Mouse (Mus musculus) hindbrain, embryonic 14.5 days (tissue): ENCODE data around the gene Mphosph9. TPM values are rescaled to one million over a fixed set of nuclear protein-coding genes. Genes with fewer than 3 reads are reported as not detected.
"Not testable (repeated sequence)": the region's sequence is repeated elsewhere in the genome, so short reads cannot be mapped to it uniquely, and the experiment has no call there.

Experiments used
- ATAC-seq: fragments of 200-750 bp; cut with Nextera tagmentation; 2 replicates; pipeline ENCODE4 v1.8.0; 2017; ENCODE audit warnings: moderate number of reproducible peaks, mild to moderate bottlenecking, moderate TSS enrichment, moderate library complexity; ENCODE audit not compliant: low FRiP score
- DNase-seq: peaks from one replicate; pipeline ENCODE4 v3.0.0-alpha.2; 2015; ENCODE audit warnings: low spot score
- H3K27ac ChIP-seq: fragments of 300-500 bp; sonication (generic); 2 replicates; pipeline ENCODE4 v1.5.1; 2014; ENCODE audit warnings: mild to moderate bottlenecking, moderate library complexity
- H3K27me3 ChIP-seq: fragments of 300-500 bp; sonication (generic); 2 replicates; pipeline ENCODE4 v1.6.1; 2014; ENCODE audit warnings: mild to moderate bottlenecking, low read length, mixed read lengths; ENCODE audit not compliant: control insufficient read depth, insufficient read depth
- H3K36me3 ChIP-seq: fragments of 300-500 bp; sonication (generic); replicated peaks from 2 replicates; pipeline ENCODE4 v1.6.1; 2014; ENCODE audit not compliant: control insufficient read depth, insufficient read depth
- H3K4me1 ChIP-seq: fragments of 300-500 bp; sonication (generic); replicated peaks from 2 replicates; pipeline ENCODE4 v1.6.1; 2014; ENCODE audit warnings: antibody characterized with exemption, low read length, mixed read lengths; ENCODE audit not compliant: control insufficient read depth, insufficient read depth
- H3K4me2 ChIP-seq: fragments of 300-500 bp; sonication (generic); replicated peaks from 2 replicates; pipeline ENCODE4 v1.6.1; 2014; ENCODE audit warnings: mild to moderate bottlenecking, moderate library complexity
- H3K4me3 ChIP-seq: fragments of 300-500 bp; sonication (generic); replicated peaks from 2 replicates; pipeline ENCODE4 v1.5.1; 2014; ENCODE audit warnings: mild to moderate bottlenecking, low read length
- H3K9ac ChIP-seq: fragments of 300-500 bp; sonication (generic); 2 replicates; pipeline ENCODE4 v1.6.1; 2014
- H3K9me3 ChIP-seq: fragments of 300-500 bp; sonication (generic); 2 replicates; pipeline ENCODE4 v1.6.1; 2016; ENCODE audit warnings: low read length; ENCODE audit not compliant: control insufficient read depth
- WGBS: fragments of 180-500 bp; shearing (Covaris S2); extraction: QIAGEN DNeasy Blood & Tissue Kit; methylation state at CpG from one replicate; pipeline ENCODE4 v1.1.7; 2014; 5-methylcytosine and 5-hydroxymethylcytosine counted together
- polyA plus RNA-seq: library from polyadenylated mRNA; unstranded; fragments of >200 nt; fragmentation: Nextera tagmentation; extraction: Ambion mirVana; gene quantifications from 2 replicates; pipeline ENCODE4 v1.2.1, GENCODE M21; 2014

The Mphosph9 gene
- polyA plus RNA-seq, 1 experiment from 2014 or later, result 12.6 TPM

DNA sequence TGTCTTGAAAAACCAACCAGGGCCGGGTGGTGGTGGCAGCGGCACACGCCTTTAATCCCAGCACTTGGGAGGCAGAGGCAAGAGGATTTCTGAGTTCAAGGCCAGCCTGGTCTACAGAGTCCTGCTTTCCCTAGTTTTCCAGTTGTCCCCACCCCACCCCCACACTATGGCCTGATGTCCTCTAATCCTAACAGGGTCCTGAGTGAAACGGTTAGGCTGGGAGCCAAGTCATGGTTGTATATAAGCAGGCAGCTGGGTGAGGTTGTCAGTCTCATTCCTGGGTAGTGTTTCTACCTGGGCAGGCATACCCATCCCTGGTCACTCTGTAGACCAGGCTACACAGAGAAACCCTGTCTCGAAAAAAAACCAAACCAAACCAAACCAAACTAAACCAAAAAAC is 110.7 kb downstream of the Mphosph9 start:
- H3K27ac ChIP-seq, H3K4me2 ChIP-seq, H3K4me3 ChIP-seq, H3K9ac ChIP-seq, DNase-seq, H3K9me3 ChIP-seq, ATAC-seq, H3K27me3 ChIP-seq, H3K36me3 ChIP-seq: not testable (repeated sequence)
- H3K4me1 ChIP-seq, result peaks cover 15% of the 10 kb centered on the region
- 94% methylated on average over 5 of the region's 5 CpGs for WGBS

DNA sequence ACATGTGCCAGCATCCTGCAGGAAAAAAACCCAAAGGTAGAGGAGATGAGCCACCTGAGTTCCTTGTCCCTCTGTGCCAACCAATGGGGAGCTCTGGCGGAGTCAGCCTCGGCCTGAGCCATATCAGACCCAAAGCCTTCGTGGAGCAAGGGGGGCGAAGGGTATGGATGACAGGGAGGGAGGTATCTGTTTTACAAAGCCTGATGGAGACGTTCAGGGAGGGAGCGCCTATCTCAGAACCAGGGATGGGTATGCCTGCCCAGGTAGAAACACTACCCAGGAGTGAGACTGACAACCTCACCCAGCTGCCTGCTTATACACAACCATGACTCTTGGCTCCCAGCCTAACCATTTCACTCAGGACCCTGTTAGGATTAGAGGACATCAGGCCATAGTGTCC is 111.4 kb downstream of the Mphosph9 start:
- Histone ChIP-seq H3K27me3 (no peaks in the 10 kb centered on the region), H3K4me3 (no peak overlapping the region), H3K4me1 (peaks cover 12% of the 10 kb centered on the region), H3K9me3 (no peaks in the 10 kb centered on the region), H3K27ac (no peak overlapping the region), H3K9ac (no peak overlapping the region), H3K4me2 (no peak overlapping the region), H3K36me3 (no peaks in the 10 kb centered on the region; the same call in 1 of the 2 replicates)
- DNase-seq, result no peak
- 90% methylated on average over 6 of the region's 6 CpGs for WGBS
- ATAC-seq, result no peak

DNA sequence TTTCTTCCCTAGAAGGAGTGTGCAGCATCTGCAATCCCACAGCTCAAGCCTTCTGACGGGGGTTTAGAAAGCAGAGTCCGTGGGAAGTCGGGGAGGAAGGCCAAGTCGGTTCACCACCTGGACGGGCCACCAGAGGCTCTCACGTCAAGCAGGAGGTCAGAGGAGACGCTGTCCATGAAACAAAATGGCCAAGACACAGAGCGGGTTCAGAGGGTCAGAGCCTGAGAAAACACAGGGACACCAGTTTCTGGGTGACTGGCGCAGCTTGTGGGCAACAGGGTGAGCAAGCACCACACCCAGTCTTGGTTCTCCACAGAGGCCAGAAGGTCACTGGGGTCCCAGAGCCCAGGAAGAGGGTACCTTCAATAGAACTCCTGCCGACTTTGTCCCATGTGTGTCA is 112.1 kb downstream of the Mphosph9 start:
- Histone ChIP-seq H3K27ac (no peak overlapping the region), H3K9ac (no peak overlapping the region), H3K4me1 (peaks cover 11% of the 10 kb centered on the region), H3K4me3 (no peak overlapping the region), H3K9me3 (no peaks in the 10 kb centered on the region), H3K36me3 (no peaks in the 10 kb centered on the region; the same call in 1 of the 2 replicates), H3K4me2 (no peak overlapping the region), H3K27me3 (no peaks in the 10 kb centered on the region)
- 87% methylated on average over 10 of the region's 10 CpGs for WGBS
- no peak for ATAC-seq
- DNase-seq, result no peak

DNA sequence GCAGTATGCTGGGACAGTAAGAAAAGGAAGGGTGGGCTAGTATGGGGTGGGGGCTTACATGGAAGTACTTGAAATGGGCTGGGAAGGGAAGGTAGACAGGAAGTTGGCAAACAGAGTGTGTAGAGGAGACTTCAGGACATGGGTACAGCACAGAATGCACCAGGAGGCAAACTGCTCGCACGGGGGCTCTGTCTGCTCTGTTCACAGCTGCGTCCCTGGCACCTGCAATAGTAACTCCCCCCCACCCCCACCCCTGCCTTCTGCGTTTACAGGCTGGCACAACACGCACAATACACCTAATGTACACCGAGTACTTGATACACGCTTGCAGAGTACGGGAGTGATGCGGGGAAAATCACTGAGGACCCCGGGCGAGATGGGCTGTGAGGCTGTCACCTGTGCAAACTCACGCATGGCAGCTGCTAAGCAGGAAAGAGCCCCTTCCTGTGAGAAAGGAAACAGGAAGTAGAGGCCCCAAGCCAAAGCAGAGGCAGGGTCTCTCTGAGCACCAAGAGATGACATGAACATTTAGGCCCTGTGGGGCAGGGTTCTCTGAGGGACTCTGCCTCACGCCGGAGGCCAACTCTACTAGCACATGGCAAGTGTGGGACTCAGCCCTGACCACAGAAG is 113.1 kb downstream of the Mphosph9 start:
- no peak overlapping the region for H3K4me2 ChIP-seq
- H3K27ac ChIP-seq, result peak overlapping the region; percentile 52; the same call in 1 of the 2 replicates
- no peak for ATAC-seq
- H3K36me3 ChIP-seq, result no peaks in the 10 kb centered on the region; the same call in 1 of the 2 replicates
- H3K9me3 ChIP-seq, result no peaks in the 10 kb centered on the region
- no peak for DNase-seq
- 86% methylated on average over 14 of the region's 14 CpGs for WGBS
- no peak overlapping the region for H3K9ac ChIP-seq
- peaks cover 6% of the 10 kb centered on the region; the same call in 1 of the 2 replicates for H3K4me1 ChIP-seq
- H3K4me3 ChIP-seq, result no peak overlapping the region
- H3K27me3 ChIP-seq, result no peaks in the 10 kb centered on the region

DNA sequence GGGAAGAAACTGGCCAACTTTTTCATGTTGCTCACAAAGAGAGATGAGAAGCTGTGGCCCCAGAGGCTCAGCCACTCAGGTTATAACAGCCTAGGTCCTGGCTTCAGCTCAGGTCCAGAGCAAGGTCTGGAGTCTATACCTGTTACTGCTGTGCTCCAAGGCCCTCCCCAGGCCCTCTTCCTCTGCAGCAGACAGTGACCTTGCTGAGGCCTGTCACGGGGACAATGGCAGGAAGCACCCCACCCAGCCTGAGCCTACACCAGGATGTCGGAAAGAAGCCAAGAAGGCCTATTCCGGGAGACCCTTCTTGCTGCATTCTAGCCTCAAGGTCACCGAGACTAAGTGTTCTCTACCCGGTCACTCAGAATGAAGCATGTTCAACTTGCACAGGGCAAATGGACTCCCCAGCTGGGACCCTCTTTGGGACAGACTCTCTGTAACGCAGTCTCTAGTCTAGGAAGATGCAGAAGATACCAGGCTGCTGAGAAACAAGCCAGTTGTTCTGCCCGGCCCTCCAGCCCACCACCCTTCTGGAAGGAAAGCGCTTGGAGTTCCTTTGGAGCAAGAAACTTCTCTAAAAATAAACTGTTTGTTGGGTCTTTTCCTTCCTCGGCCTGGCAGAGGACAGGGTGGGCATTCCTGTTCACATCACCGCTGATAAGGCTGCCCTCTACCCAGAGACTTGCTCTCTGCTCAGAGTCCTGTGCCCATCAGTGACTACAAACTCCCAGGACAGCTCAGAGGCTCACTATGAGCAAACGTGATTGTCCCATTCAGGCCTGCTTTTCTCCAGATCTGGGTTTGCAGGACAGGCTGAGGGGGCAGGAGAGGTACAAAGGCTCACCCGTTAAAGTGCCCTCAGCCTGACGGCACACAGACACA is 113.9 kb downstream of the Mphosph9 start:
- H3K4me1 ChIP-seq, result peaks cover 5% of the 10 kb centered on the region; the same call in 1 of the 2 replicates
- no peak overlapping the region for H3K4me2 ChIP-seq
- DNase-seq (no peak), ATAC-seq (no peak)
- no peaks in the 10 kb centered on the region for H3K9me3 ChIP-seq
- H3K36me3 ChIP-seq, result no peaks in the 10 kb centered on the region; the same call in 1 of the 2 replicates
- peak overlapping the region; percentile 52 for H3K27ac ChIP-seq
- H3K4me3 ChIP-seq, result no peak overlapping the region
- H3K9ac ChIP-seq, result no peak overlapping the region
- H3K27me3 ChIP-seq, result no peaks in the 10 kb centered on the region
- WGBS, result 84% methylated on average over 13 of the region's 13 CpGs

DNA sequence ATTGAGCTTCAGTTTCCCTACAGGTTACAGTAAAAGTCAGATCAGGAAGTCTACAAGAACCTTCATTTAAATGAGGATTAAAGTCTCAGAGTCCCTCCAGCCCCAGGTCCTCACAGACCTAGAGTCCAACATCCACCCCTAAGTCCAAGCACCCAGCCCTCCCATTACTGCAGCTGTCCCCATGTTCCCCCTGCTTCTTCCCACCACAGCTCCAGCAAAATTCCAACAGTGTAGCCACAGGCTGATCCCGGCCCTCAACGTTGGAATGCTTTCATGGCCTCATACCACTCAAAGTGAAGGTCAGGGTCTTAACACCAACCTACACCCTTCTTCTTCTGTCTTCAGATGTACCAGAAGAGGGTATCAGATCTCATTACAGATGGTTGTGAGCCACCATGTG is 116.1 kb downstream of the Mphosph9 start:
- no peak overlapping the region for H3K27ac ChIP-seq
- no peak for DNase-seq
- no peak overlapping the region for H3K4me2 ChIP-seq
- no peak for ATAC-seq
- WGBS, result 79% methylated on average over 2 of the region's 2 CpGs
- H3K9ac ChIP-seq, result no peak overlapping the region
- H3K9me3 ChIP-seq, result no peaks in the 10 kb centered on the region
- no peaks in the 10 kb centered on the region; the same call in 1 of the 2 replicates for H3K36me3 ChIP-seq
- H3K4me3 ChIP-seq, result no peak overlapping the region
- H3K4me1 ChIP-seq, result peaks cover 9% of the 10 kb centered on the region
- no peaks in the 10 kb centered on the region for H3K27me3 ChIP-seq

DNA sequence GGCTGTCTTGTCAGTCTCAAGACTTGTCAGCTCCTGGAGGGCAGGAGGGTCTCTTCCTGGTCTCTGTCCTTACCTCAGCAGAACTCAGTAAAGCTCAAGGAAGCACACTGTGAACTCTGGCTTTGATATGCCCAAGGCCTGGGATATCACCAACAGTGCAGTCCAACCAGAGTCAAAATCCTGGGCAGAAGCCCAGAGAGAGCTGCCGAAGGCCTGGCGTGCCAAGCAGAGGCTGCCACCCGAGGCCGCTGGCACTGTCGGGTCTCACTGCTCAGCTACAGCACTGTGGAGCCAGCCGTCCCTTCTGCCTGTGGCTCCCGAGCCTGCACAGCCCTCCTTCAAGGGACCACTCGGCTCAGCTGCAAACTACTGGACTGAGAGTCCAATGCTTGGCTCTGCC is 116.5 kb downstream of the Mphosph9 start:
- no peak for ATAC-seq
- Histone ChIP-seq H3K36me3 (no peaks in the 10 kb centered on the region; the same call in 1 of the 2 replicates), H3K4me2 (no peak overlapping the region), H3K27ac (no peak overlapping the region), H3K9me3 (no peaks in the 10 kb centered on the region), H3K9ac (no peak overlapping the region), H3K27me3 (no peaks in the 10 kb centered on the region), H3K4me1 (peaks cover 14% of the 10 kb centered on the region), H3K4me3 (no peak overlapping the region)
- no peak for DNase-seq
- WGBS, result 75% methylated on average over 8 of the region's 8 CpGs

DNA sequence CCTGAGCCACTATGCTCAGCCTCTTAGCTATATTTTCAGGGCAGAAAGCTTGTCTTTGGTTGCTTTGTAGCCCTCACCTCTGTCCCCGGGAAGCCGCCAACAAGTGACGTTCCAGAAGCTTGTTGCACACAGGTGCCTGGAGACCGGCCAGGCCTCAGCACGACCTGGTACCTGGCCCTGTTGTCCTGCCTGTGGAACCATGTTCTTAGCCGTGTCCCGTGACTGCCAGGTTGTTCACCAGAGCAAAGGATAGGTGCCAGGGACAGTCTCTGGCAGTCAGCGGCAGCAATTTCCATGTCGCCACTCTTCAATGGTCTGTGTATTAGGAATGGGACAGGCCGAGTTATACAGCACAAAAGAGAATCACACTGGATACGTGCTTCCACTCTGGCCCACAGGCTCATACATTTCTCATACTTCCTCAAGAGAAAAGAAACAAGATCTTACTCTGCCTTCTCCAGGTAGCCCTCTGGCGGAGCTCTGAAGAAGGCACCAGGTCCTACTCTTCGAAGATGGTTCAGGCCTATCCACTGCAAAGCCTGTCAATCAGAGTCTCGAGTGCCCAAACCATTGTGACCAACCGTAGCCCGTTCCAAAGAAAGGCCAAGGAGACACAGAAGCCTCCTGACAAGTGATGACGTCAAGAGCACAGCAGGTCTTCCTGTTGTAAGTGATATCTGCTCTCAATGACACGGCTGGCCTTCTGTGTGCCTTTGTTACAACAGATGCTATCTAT is 117.3 kb downstream of the Mphosph9 start:
- Histone ChIP-seq H3K27me3 (no peaks in the 10 kb centered on the region), H3K4me3 (no peak overlapping the region), H3K9ac (no peak overlapping the region), H3K9me3 (no peaks in the 10 kb centered on the region), H3K4me2 (no peak overlapping the region), H3K27ac (no peak overlapping the region), H3K36me3 (no peaks in the 10 kb centered on the region; the same call in 1 of the 2 replicates), H3K4me1 (peaks cover 19% of the 10 kb centered on the region)
- DNase-seq, result no peak
- WGBS, result 65% methylated on average over 18 of the region's 18 CpGs
- ATAC-seq, result no peak

DNA sequence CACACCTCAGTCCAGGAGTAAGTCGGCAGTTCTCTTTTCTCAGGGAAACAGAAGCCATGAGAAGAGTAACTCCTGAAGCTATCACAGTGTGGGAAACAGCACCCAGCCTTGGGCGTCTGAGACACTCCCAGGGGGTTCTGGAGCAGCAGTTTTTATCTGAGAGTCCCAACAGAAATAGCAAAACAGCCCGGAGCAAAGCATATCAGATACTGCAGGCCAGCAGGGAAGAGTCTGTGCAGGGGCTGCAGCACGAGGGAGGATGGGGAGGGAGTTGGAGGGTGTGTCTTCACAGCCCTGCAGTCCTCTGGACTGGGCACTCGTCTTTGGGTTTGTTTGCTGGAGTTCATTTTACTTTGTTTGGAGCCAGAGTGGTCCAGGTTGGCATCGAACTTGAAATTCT is 117.9 kb downstream of the Mphosph9 start:
- no peak overlapping the region for H3K27ac ChIP-seq
- no peaks in the 10 kb centered on the region for H3K9me3 ChIP-seq
- H3K4me3 ChIP-seq, result no peak overlapping the region
- WGBS, result 62% methylated on average over 6 of the region's 6 CpGs
- ATAC-seq, result no peak
- H3K36me3 ChIP-seq, result no peaks in the 10 kb centered on the region; the same call in 1 of the 2 replicates
- H3K27me3 ChIP-seq, result no peaks in the 10 kb centered on the region
- peaks cover 19% of the 10 kb centered on the region for H3K4me1 ChIP-seq
- H3K4me2 ChIP-seq, result no peak overlapping the region
- no peak for DNase-seq
- H3K9ac ChIP-seq, result no peak overlapping the region
